Mouse (Mus musculus) midbrain, embryonic 11.5 days (tissue): ENCODE results near the gene Map3k10. TPM values are rescaled to one million over a fixed set of nuclear protein-coding genes. Genes with fewer than 3 reads are reported as not detected.
A peak's percentile ranks its signal among the peaks of the same experiment; 100 is the strongest.

Source experiments
- ATAC-seq: fragments of 200-750 bp; cut with Nextera tagmentation; 2 replicates; pipeline ENCODE4 v1.8.0; 2017; ENCODE audit warnings: moderate TSS enrichment, moderate library complexity; ENCODE audit not compliant: low FRiP score
- DNase-seq: peaks from one replicate; pipeline ENCODE4 v3.0.0; 2015; ENCODE audit warnings: low spot score; ENCODE audit errors: missing footprints
- H3K27ac ChIP-seq: fragments of 300-500 bp; sonication (generic); 2 replicates; pipeline ENCODE4 v1.5.1; 2014; ENCODE audit warnings: low read depth, low read length
- H3K27me3 ChIP-seq: fragments of 300-500 bp; sonication (generic); 2 replicates; pipeline ENCODE4 v1.6.1; 2014; ENCODE audit warnings: mild to moderate bottlenecking, low read length, moderate library complexity, mixed read lengths; ENCODE audit not compliant: control insufficient read depth, insufficient read depth
- H3K36me3 ChIP-seq: fragments of 300-500 bp; sonication (generic); 2 replicates; pipeline ENCODE4 v1.6.1; 2014; ENCODE audit warnings: mild to moderate bottlenecking, low read length, moderate library complexity, mixed read lengths; ENCODE audit not compliant: control insufficient read depth, insufficient read depth
- H3K4me1 ChIP-seq: fragments of 300-500 bp; sonication (generic); 2 replicates; pipeline ENCODE4 v1.6.1; 2014; ENCODE audit warnings: low read length; ENCODE audit not compliant: control insufficient read depth, insufficient read depth
- H3K4me2 ChIP-seq: fragments of 300-500 bp; sonication (generic); 2 replicates; pipeline ENCODE4 v1.6.1; 2014; ENCODE audit warnings: mild to moderate bottlenecking, moderate library complexity
- H3K4me3 ChIP-seq: fragments of 300-500 bp; sonication (generic); 2 replicates; pipeline ENCODE4 v1.5.1; 2014; ENCODE audit warnings: low read depth, low read length
- H3K9ac ChIP-seq: fragments of 300-500 bp; sonication (generic); 2 replicates; pipeline ENCODE4 v1.6.1; 2014; ENCODE audit warnings: low read length
- H3K9me3 ChIP-seq: fragments of 300-500 bp; sonication (generic); 2 replicates; pipeline ENCODE4 v1.6.1; 2016; ENCODE audit warnings: low read length; ENCODE audit not compliant: control insufficient read depth
- WGBS: fragments of 180-500 bp; shearing (Covaris S2); extraction: QIAGEN DNeasy Blood & Tissue Kit; methylation state at CpG from one replicate; pipeline ENCODE4 v1.1.7; 2014; 5-methylcytosine and 5-hydroxymethylcytosine counted together
- polyA plus RNA-seq: library from polyadenylated mRNA; unstranded; fragments of >200 nt; fragmentation: Nextera tagmentation; extraction: Ambion mirVana; gene quantifications from 2 replicates; pipeline ENCODE4 v1.2.1, GENCODE M21; 2014

Map3k10 gene
- polyA plus RNA-seq, 1 experiment from 2014 or later: 8.8 TPM

DNA sequence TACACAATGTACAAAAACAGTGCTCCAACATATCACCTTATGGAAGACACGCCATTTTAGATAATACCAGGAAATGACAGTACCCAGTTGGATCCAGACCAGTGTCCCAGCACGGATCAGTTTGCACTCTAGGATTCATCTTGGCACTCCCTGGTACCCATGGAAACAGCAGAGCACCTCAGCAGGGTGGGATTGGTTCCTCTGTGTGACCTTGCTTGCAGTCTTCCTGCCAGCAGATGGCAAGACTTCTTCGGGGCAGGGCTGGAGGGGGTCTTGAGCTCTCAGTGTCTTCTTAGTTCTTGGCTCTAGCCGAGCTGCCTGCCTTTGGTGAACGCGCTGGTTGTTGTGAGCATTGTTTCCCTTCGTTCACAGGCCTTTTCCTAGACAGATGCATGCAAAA, 46.7 kb downstream of the Map3k10 start:
- WGBS: 87% methylated on average over 7 of the region's 7 CpGs
- Histone ChIP-seq H3K27me3 (no peaks in the 10 kb centered on the region), H3K36me3 (peaks cover 12% of the 10 kb centered on the region)

DNA sequence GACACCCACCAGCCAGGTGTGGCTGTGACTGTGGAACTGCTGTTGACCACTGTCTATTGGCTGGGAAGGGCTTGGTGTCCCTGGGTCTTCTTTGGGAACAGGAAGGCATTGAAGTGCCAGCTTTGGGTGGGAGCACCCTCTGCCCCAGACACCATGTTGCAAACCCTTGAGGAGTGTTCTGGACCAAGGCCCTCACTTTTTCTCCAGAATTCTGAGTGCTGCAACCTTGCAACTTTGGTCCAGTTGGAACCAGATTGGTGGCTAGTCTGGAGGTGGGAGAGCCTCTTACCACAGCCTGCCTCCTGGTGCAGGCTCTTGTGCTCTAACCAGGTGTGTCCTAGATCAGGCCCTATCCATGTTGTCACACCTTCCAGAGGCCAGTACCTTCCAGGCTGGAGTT, 49.4 kb downstream of the Map3k10 start:
- Histone ChIP-seq H3K36me3 (peaks cover 8% of the 10 kb centered on the region), H3K27ac (no peak overlapping the region), H3K4me1 (no peaks in the 10 kb centered on the region)

More for the DNA sequence above, 46.7 kb downstream of the Map3k10 start:
- Histone ChIP-seq H3K9me3 (no peaks in the 10 kb centered on the region), H3K4me3 (no peak overlapping the region), H3K9ac (no peak overlapping the region), H3K4me2 (no peak overlapping the region), H3K27ac (no peak overlapping the region), H3K4me1 (no peaks in the 10 kb centered on the region)
- no peak for ATAC-seq
- no peak for DNase-seq

GRCm38 (mm10) chr7:27622234-27622633, 52.2 kb downstream of the Map3k10 start:
- H3K27ac ChIP-seq: no peak overlapping the region
- 72% methylated on average over 1 of the region's 1 CpGs for WGBS
- DNase-seq (no peak), ATAC-seq (no peak)
- no peaks in the 10 kb centered on the region for H3K4me1 ChIP-seq
- peaks cover 11% of the 10 kb centered on the region for H3K36me3 ChIP-seq
- H3K4me3 ChIP-seq: no peak overlapping the region
- H3K9ac ChIP-seq: no peak overlapping the region
- H3K9me3 ChIP-seq: no peaks in the 10 kb centered on the region
- no peak overlapping the region for H3K4me2 ChIP-seq
- no peaks in the 10 kb centered on the region for H3K27me3 ChIP-seq

More for the DNA sequence above, 49.4 kb downstream of the Map3k10 start:
- no peak for DNase-seq
- H3K9me3 ChIP-seq: no peaks in the 10 kb centered on the region
- no peak overlapping the region for H3K4me3 ChIP-seq
- H3K4me2 ChIP-seq: no peak overlapping the region
- ATAC-seq: no peak
- H3K9ac ChIP-seq: no peak overlapping the region
- H3K27me3 ChIP-seq: no peaks in the 10 kb centered on the region

- H3K9ac ChIP-seq: no peak overlapping the region
- ATAC-seq: no peak
- no peaks in the 10 kb centered on the region for H3K4me1 ChIP-seq
- DNase-seq: peak; percentile 65
- H3K36me3 ChIP-seq: peaks cover 13% of the 10 kb centered on the region
- no peak overlapping the region for H3K4me3 ChIP-seq
- H3K27me3 ChIP-seq: no peaks in the 10 kb centered on the region
- H3K27ac ChIP-seq: no peak overlapping the region
- no peak overlapping the region for H3K4me2 ChIP-seq
- 84% methylated on average over 6 of the region's 6 CpGs for WGBS
- no peaks in the 10 kb centered on the region for H3K9me3 ChIP-seq
These were observed 53.4 kb downstream of the Map3k10 start for GRCm38 (mm10) chr7:27621028-27621427.

GRCm38 (mm10) chr7:27613751-27614499, 60.5 kb downstream of the Map3k10 start:
- Histone ChIP-seq H3K27me3 (no peaks in the 10 kb centered on the region), H3K4me2 (no peak overlapping the region), H3K4me3 (no peak overlapping the region), H3K27ac (peak overlapping the region; percentile 35; the same call in 1 of the 2 replicates), H3K36me3 (peaks cover 10% of the 10 kb centered on the region), H3K9me3 (no peaks in the 10 kb centered on the region), H3K4me1 (peaks cover 5% of the 10 kb centered on the region), H3K9ac (no peak overlapping the region)
- DNase-seq: peak; percentile 78
- 60% methylated on average over 8 of the region's 8 CpGs for WGBS
- no peak for ATAC-seq

GRCm38 (mm10) chr7:27612940-27613339, 61.5 kb downstream of the Map3k10 start:
- WGBS: 81% methylated on average over 4 of the region's 4 CpGs

GRCm38 (mm10) chr7:27610871-27611270, 63.5 kb downstream of the Map3k10 start:
- peaks cover 5% of the 10 kb centered on the region for H3K4me1 ChIP-seq
- ATAC-seq (no peak), DNase-seq (peak; percentile 21)
- H3K9me3 ChIP-seq: no peaks in the 10 kb centered on the region
- no peaks in the 10 kb centered on the region for H3K27me3 ChIP-seq
- H3K9ac ChIP-seq: no peak overlapping the region
- peaks cover 4% of the 10 kb centered on the region for H3K36me3 ChIP-seq
- no peak overlapping the region for H3K4me2 ChIP-seq
- no peak overlapping the region for H3K4me3 ChIP-seq
- no peak overlapping the region for H3K27ac ChIP-seq
- 97% methylated on average over 5 of the region's 5 CpGs for WGBS

More at GRCm38 (mm10) chr7:27612940-27613339, 61.5 kb downstream of the Map3k10 start:
- no peak overlapping the region for H3K27ac ChIP-seq
- H3K27me3 ChIP-seq: no peaks in the 10 kb centered on the region
- ATAC-seq (no peak), DNase-seq (no peak)
- H3K9me3 ChIP-seq: no peaks in the 10 kb centered on the region
- H3K4me1 ChIP-seq: peaks cover 5% of the 10 kb centered on the region
- no peak overlapping the region for H3K9ac ChIP-seq
- H3K4me3 ChIP-seq: no peak overlapping the region
- H3K36me3 ChIP-seq: peaks cover 7% of the 10 kb centered on the region
- no peak overlapping the region for H3K4me2 ChIP-seq

GRCm38 (mm10) chr7:27610370-27610769, 64.0 kb downstream of the Map3k10 start:
- Histone ChIP-seq H3K27ac (no peak overlapping the region), H3K4me2 (no peak overlapping the region), H3K4me1 (peaks cover 5% of the 10 kb centered on the region), H3K9me3 (no peaks in the 10 kb centered on the region), H3K9ac (no peak overlapping the region), H3K27me3 (no peaks in the 10 kb centered on the region), H3K36me3 (peaks cover 4% of the 10 kb centered on the region), H3K4me3 (no peak overlapping the region)
- DNase-seq: no peak
- 89% methylated on average over 3 of the region's 3 CpGs for WGBS
- ATAC-seq: no peak

DNA sequence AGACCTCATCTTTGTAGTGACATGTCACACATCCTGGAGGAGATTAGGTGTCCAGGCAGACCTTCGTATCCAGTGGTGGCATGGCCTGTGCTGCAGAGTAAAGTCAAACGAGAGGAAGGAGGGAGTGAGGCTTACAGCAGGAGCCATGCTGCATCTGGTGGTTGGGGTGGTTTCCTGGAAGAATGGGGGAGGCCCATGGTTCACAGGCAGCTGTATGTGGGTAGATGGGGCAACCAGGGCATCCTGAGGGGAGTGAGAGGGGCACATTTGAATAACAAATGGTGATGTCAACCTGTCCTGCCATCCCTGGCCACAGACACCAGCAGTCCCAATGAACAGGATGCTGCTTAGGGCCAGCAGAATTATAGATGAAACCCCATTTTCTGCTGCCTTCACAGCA, 64.7 kb downstream of the Map3k10 start:
- no peak overlapping the region for H3K9ac ChIP-seq
- no peak overlapping the region for H3K4me3 ChIP-seq
- H3K4me1 ChIP-seq: peaks cover 5% of the 10 kb centered on the region
- H3K9me3 ChIP-seq: no peaks in the 10 kb centered on the region
- H3K27me3 ChIP-seq: no peaks in the 10 kb centered on the region
- H3K36me3 ChIP-seq: peaks cover 4% of the 10 kb centered on the region
- no peak overlapping the region for H3K27ac ChIP-seq
- WGBS: 86% methylated on average over 2 of the region's 2 CpGs
- no peak overlapping the region for H3K4me2 ChIP-seq
- ATAC-seq: no peak
- no peak for DNase-seq
